Mouse (Mus musculus) monocyte, adult 5-6 weeks (primary cell): Measurements from ENCODE around the gene Eif3b. TPM values are rescaled to one million over a fixed set of nuclear protein-coding genes. Genes with fewer than 3 reads are reported as not detected.
"Not testable (repeated sequence)": the region's sequence is repeated elsewhere in the genome, so short reads cannot be mapped to it uniquely, and the experiment has no call there.

Experiments used
- ATAC-seq: fragments of 153-309, 156-312 bp; replicated peaks from 2 replicates; pipeline ENCODE4 v1.8.0; 2017; ENCODE audit warnings: mild to moderate bottlenecking; ENCODE audit not compliant: low TSS enrichment, insufficient number of reproducible peaks, severe bottlenecking, poor library complexity, low FRiP score
- total RNA-seq: library from RNA; stranded (forward); fragments of 200-1000, 200-491, 200-594 nt; gene quantifications from 3 replicates; pipeline ENCODE4 v1.2.3, GENCODE M21; 2017

Gene Eif3b
- total RNA-seq, 1 experiment from 2014 or later, result 85.6 TPM

- ATAC-seq, result no peak
These were observed 27.7 kb upstream of the Eif3b start for GRCm38 (mm10) chr5:140391435-140391834.

GRCm38 (mm10) chr5:140391981-140392380, 27.1 kb upstream of the Eif3b start:
- ATAC-seq, result no peak

- ATAC-seq, result no peak
These were observed 26.4 kb upstream of the Eif3b start for GRCm38 (mm10) chr5:140392701-140393100.

GRCm38 (mm10) chr5:140396166-140396940, 22.8 kb upstream of the Eif3b start:
- 0 out of 2 replicates have a peak, but pooled peaks have one; percentile 50 for ATAC-seq

GRCm38 (mm10) chr5:140402640-140403270, 16.4 kb upstream of the Eif3b start:
- ATAC-seq, result no peak

GRCm38 (mm10) chr5:140405126-140405525, 14.0 kb upstream of the Eif3b start:
- ATAC-seq, result no peak

- no peak for ATAC-seq
These were observed 12.5 kb upstream of the Eif3b start for GRCm38 (mm10) chr5:140406666-140407065.

GRCm38 (mm10) chr5:140408801-140409200, 10.3 kb upstream of the Eif3b start:
- ATAC-seq, result no peak

GRCm38 (mm10) chr5:140411339-140411738, 7.8 kb upstream of the Eif3b start:
- peak; percentile 66 for ATAC-seq

GRCm38 (mm10) chr5:140414647-140415046, 4.5 kb upstream of the Eif3b start:
- ATAC-seq, result no peak

GRCm38 (mm10) chr5:140418106-140418488, 1.0 kb upstream of the Eif3b start:
- ATAC-seq, result no peak

GRCm38 (mm10) chr5:140419442-140420080, 433 bp downstream of the Eif3b start:
- ATAC-seq, result 0 out of 2 replicates have a peak, but pooled peaks have one; percentile 7

GRCm38 (mm10) chr5:140420616-140421015, 1.5 kb downstream of the Eif3b start:
- no peak for ATAC-seq

- ATAC-seq, result no peak
These were observed 6.1 kb downstream of the Eif3b start for GRCm38 (mm10) chr5:140425016-140425783.

- ATAC-seq, result not testable (repeated sequence)
These were observed 20.0 kb downstream of the Eif3b start for GRCm38 (mm10) chr5:140439117-140439516.

GRCm38 (mm10) chr5:140441406-140441805, 22.3 kb downstream of the Eif3b start:
- ATAC-seq, result no peak

GRCm38 (mm10) chr5:140444012-140444411, 24.9 kb downstream of the Eif3b start:
- ATAC-seq, result no peak

- ATAC-seq, result no peak
These were observed 26.2 kb downstream of the Eif3b start, which contains the start of gene Gm4869 for GRCm38 (mm10) chr5:140445345-140445744. Gene Gm4869 (plus strand): TSS chr5:140445645.

GRCm38 (mm10) chr5:140446054-140446453, 26.9 kb downstream of the Eif3b start:
- ATAC-seq, result no peak
